Mouse (Mus musculus) midbrain, postnatal 0 days (tissue): ENCODE results near the gene G3bp1. TPM values are rescaled to one million over a fixed set of nuclear protein-coding genes. Genes with fewer than 3 reads are reported as not detected.

Source experiments
- ATAC-seq: fragments of 200-750 bp; cut with Nextera tagmentation; 2 replicates; pipeline ENCODE4 v1.8.0; 2017; ENCODE audit warnings: moderate number of reproducible peaks, mild to moderate bottlenecking, moderate TSS enrichment, moderate library complexity; ENCODE audit not compliant: low FRiP score
- DNase-seq: peaks from one replicate; pipeline ENCODE4 v3.0.0-alpha.2; 2015; ENCODE audit warnings: low spot score
- H3K27ac ChIP-seq: fragments of 300-500 bp; sonication (generic); 2 replicates; pipeline ENCODE4 v1.5.1; 2014; ENCODE audit warnings: low read depth, mild to moderate bottlenecking, low read length, mixed read lengths
- H3K27me3 ChIP-seq: fragments of 300-500 bp; sonication (generic); 2 replicates; pipeline ENCODE4 v1.6.1; 2014; ENCODE audit warnings: low read length, control low read depth, mixed read lengths; ENCODE audit not compliant: insufficient read depth
- H3K36me3 ChIP-seq: fragments of 300-500 bp; sonication (generic); 2 replicates; pipeline ENCODE4 v1.6.1; 2014; ENCODE audit warnings: low read length, control low read depth, mixed read lengths; ENCODE audit not compliant: insufficient read depth
- H3K4me1 ChIP-seq: fragments of 300-500 bp; sonication (generic); 2 replicates; pipeline ENCODE4 v1.6.1; 2014; ENCODE audit warnings: mild to moderate bottlenecking, control low read depth, antibody characterized with exemption, low read length, mixed read lengths; ENCODE audit not compliant: insufficient read depth
- H3K4me2 ChIP-seq: fragments of 300-500 bp; sonication (generic); 2 replicates; pipeline ENCODE4 v1.6.1; 2014; ENCODE audit warnings: low read depth, mild to moderate bottlenecking, low read length, mixed read lengths; ENCODE audit not compliant: poor library complexity, severe bottlenecking
- H3K4me3 ChIP-seq: fragments of 300-500 bp; sonication (generic); 2 replicates; pipeline ENCODE4 v1.5.1; 2014; ENCODE audit warnings: low read depth, mild to moderate bottlenecking, low read length, moderate library complexity
- H3K9ac ChIP-seq: fragments of 300-500 bp; sonication (generic); replicated peaks from 2 replicates; pipeline ENCODE4 v1.6.1; 2014; ENCODE audit warnings: mild to moderate bottlenecking, low read length, moderate library complexity, mixed read lengths; ENCODE audit not compliant: poor library complexity, severe bottlenecking
- H3K9me3 ChIP-seq: fragments of 300-500 bp; sonication (generic); 2 replicates; pipeline ENCODE4 v1.6.1; 2016; ENCODE audit warnings: low read length, control low read depth
- CTCF ChIP-seq: IDR thresholded peaks from 2 replicates; pipeline ENCODE4 v1.5.1; 2016; ENCODE audit warnings: antibody characterized with exemption, mild to moderate bottlenecking
- WGBS: fragments of 180-500 bp; shearing (Covaris S2); extraction: QIAGEN DNeasy Blood & Tissue Kit; methylation state at CpG from one replicate; pipeline ENCODE4 v1.1.7; 2014; 5-methylcytosine and 5-hydroxymethylcytosine counted together
- polyA plus RNA-seq: library from polyadenylated mRNA; unstranded; fragments of >200 nt; fragmentation: Nextera tagmentation; extraction: Ambion mirVana; gene quantifications from 2 replicates; pipeline ENCODE4 v1.2.1, GENCODE M21; 2015
- total RNA-seq: library from RNA; depleted of rRNA; stranded (reverse); fragments of >200 nt; gene quantifications from 2 replicates; pipeline ENCODE4 v1.2.3, GENCODE M21; 2014

The G3bp1 gene
- total and polyA plus RNA-seq, 2 experiments from 2014 or later: 59.2 to 67.4 TPM

DNA sequence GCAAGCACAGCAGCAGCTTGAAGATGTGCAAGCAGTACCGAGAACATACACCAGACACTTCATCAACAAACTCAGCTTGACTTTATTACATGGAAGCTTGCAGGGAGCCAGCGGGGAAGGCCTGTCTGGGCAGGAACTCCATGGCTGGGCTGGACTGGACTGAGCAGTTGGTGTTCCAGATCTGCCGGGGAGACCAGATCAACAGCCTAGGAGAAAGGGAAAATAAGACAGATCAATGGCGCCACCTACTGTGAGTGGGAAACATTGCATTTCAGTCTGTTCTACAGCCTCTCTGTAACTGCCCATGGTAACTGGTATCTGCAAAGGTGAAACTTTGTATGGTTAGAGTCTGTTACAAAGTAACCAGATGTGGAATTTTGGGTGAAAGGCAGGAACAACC, 22.9 kb upstream of the G3bp1 start:
- no peaks in the 10 kb centered on the region for H3K27me3 ChIP-seq
- WGBS: 19% methylated on average over 4 of the region's 4 CpGs
- ATAC-seq (peak; percentile 66; the same call in 1 of the 2 replicates), DNase-seq (peak; percentile 86)
- no peak overlapping the region for H3K4me3 ChIP-seq
- no peaks in the 10 kb centered on the region for H3K9me3 ChIP-seq
- peak; percentile 90 for TF ChIP-seq CTCF
- H3K36me3 ChIP-seq: peaks cover 12% of the 10 kb centered on the region; the same call in 1 of the 2 replicates
- no peak overlapping the region for H3K27ac ChIP-seq
- no peaks in the 10 kb centered on the region for H3K4me1 ChIP-seq
- no peak overlapping the region for H3K4me2 ChIP-seq
- H3K9ac ChIP-seq: no peak overlapping the region

DNA sequence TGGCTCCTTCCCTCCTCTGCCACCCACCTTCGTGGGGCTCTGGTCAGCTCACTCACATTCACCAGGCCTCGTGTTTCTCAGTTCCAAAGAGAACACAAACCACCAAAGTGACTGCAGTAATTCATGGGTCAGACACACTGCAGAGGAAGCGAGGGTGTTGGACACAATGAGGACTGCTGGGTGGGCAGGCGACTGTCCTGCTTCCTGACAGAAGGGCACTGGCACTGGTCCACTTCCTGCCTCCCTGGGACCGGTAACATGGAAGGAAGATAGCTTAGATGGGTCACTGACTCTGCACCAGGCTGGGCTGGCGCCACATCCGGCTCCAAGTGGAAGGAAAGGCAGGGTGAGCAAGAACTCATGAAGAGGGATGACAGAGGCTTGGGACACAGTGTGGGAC, 20.0 kb upstream of the G3bp1 start:
- H3K9me3 ChIP-seq: no peaks in the 10 kb centered on the region
- no peaks in the 10 kb centered on the region for H3K4me1 ChIP-seq
- DNase-seq (no peak), ATAC-seq (no peak)
- H3K4me3 ChIP-seq: no peak overlapping the region
- WGBS: 78% methylated on average over 7 of the region's 7 CpGs
- no peak overlapping the region for H3K9ac ChIP-seq
- H3K27ac ChIP-seq: no peak overlapping the region
- no peak for TF ChIP-seq CTCF
- H3K36me3 ChIP-seq: peaks cover 12% of the 10 kb centered on the region; the same call in 1 of the 2 replicates
- no peak overlapping the region for H3K4me2 ChIP-seq
- no peaks in the 10 kb centered on the region for H3K27me3 ChIP-seq

- no peaks in the 10 kb centered on the region for H3K9me3 ChIP-seq
- no peak overlapping the region for H3K4me2 ChIP-seq
- H3K27me3 ChIP-seq: no peaks in the 10 kb centered on the region
- H3K36me3 ChIP-seq: peaks cover 15% of the 10 kb centered on the region; the same call in 1 of the 2 replicates
- WGBS: 72% methylated on average over 4 of the region's 4 CpGs
- DNase-seq (no peak), ATAC-seq (no peak)
- no peak for TF ChIP-seq CTCF
- H3K4me1 ChIP-seq: no peaks in the 10 kb centered on the region
- no peak overlapping the region for H3K27ac ChIP-seq
- H3K9ac ChIP-seq: no peak overlapping the region
- no peak overlapping the region for H3K4me3 ChIP-seq
These were observed 19.2 kb upstream of the G3bp1 start for GRCm38 (mm10) chr11:55450311-55450710.

- WGBS: 91% methylated on average over 4 of the region's 4 CpGs
- TF ChIP-seq CTCF: no peak
- no peaks in the 10 kb centered on the region for H3K9me3 ChIP-seq
- no peaks in the 10 kb centered on the region for H3K27me3 ChIP-seq
- no peak overlapping the region for H3K4me3 ChIP-seq
- ATAC-seq: no peak
- H3K4me1 ChIP-seq: no peaks in the 10 kb centered on the region
- no peak overlapping the region for H3K4me2 ChIP-seq
- H3K27ac ChIP-seq: no peak overlapping the region
- H3K36me3 ChIP-seq: peaks cover 15% of the 10 kb centered on the region; the same call in 1 of the 2 replicates
- DNase-seq: no peak
- H3K9ac ChIP-seq: no peak overlapping the region
These were observed 15.8 kb upstream of the G3bp1 start for GRCm38 (mm10) chr11:55453640-55454039.

DNA sequence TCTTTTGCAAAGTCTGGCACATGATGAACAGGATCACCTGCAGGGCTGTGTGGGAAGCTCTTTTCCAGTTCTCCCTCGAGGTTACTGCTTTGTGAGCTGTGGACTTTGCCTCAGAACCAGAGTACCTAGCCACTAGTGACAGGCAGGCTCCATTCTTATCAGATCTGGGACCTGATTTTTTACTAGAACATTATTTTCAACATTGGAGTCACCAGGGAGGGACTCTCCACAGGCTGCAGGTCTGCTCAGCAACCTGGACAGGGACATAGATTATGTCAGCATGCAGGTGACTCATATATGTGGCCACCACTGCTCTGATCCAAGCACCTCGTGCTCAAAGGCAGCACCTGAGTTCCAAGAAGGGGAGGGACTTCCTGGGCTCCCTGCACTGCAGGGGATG, 14.3 kb upstream of the G3bp1 start:
- no peak overlapping the region for H3K4me2 ChIP-seq
- no peaks in the 10 kb centered on the region for H3K27me3 ChIP-seq
- WGBS: 81% methylated on average over 2 of the region's 2 CpGs
- no peak for TF ChIP-seq CTCF
- H3K36me3 ChIP-seq: peaks cover 11% of the 10 kb centered on the region; the same call in 1 of the 2 replicates
- no peak for DNase-seq
- H3K27ac ChIP-seq: no peak overlapping the region
- no peak overlapping the region for H3K9ac ChIP-seq
- no peaks in the 10 kb centered on the region for H3K4me1 ChIP-seq
- no peak for ATAC-seq
- no peaks in the 10 kb centered on the region for H3K9me3 ChIP-seq
- no peak overlapping the region for H3K4me3 ChIP-seq

- Histone ChIP-seq H3K9me3 (no peaks in the 10 kb centered on the region), H3K36me3 (0 out of 2 replicates have a peak, but pooled peaks cover 3% of the 10 kb centered on the region), H3K9ac (no peak overlapping the region), H3K4me3 (no peak overlapping the region), H3K4me1 (no peaks in the 10 kb centered on the region), H3K27me3 (no peaks in the 10 kb centered on the region), H3K27ac (no peak overlapping the region), H3K4me2 (no peak overlapping the region)
- DNase-seq: no peak
- 52% methylated on average over 4 of the region's 4 CpGs for WGBS
- TF ChIP-seq CTCF: no peak
- ATAC-seq: no peak
These were observed 11.0 kb upstream of the G3bp1 start for GRCm38 (mm10) chr11:55458501-55458900.
